Mouse (Mus musculus) neutrophil, adult 59 days (primary cell): ENCODE measurements around the gene Alg5. TPM values are rescaled to one million over a fixed set of nuclear protein-coding genes. Genes with fewer than 3 reads are reported as not detected.

Experiments used
- total RNA-seq, 2 experiments: library from RNA; stranded (reverse); gene quantifications; 1 replicate in 1 of 2; 2 replicates in 1 of 2; pipeline ENCODE4 v1.2.4; 2023

Gene Alg5
- total RNA-seq, result 10 to 100 TPM; 11.5 to 13.0 TPM

GRCm38 (mm10) chr3:54735247-54736046 is at the start of gene Alg5, which contains the start of gene Exosc8:
Alg5 (plus strand) TSS chr3:54735539.
Exosc8 (minus strand) TSS chr3:54735393.

GRCm38 (mm10) chr3:54692202-54693055 is 42.9 kb upstream of the Alg5 start, which contains the start of gene Supt20:
Supt20 (plus strand) TSS chr3:54692807.

GRCm38 (mm10) chr3:54714253-54714652 is 21.1 kb upstream of the Alg5 start, which contains the start of gene Gm21958:
Gm21958 (minus strand) TSS chr3:54714353.

GRCm38 (mm10) chr3:54755145-54756041 is 20.1 kb downstream of the Alg5 start, which contains the start of gene Smad9:
Smad9 (plus strand) TSS chr3:54755582.

Other genes with a start within 250 kb of the Alg5 start
- gene Supt20, start 42.7 kb upstream of the Alg5 start, total RNA-seq, result 100 to 1,000 TPM in 1 of 2 experiments, 10 to 100 TPM in 1; 97.2 to 105 TPM
- gene Gm21958, start 21.2 kb upstream of the Alg5 start, total RNA-seq, result not detected
- 10 to 100 TPM; 42.4 to 53.5 TPM for gene Exosc8, start 146 bp upstream of the Alg5 start, total RNA-seq
- not detected for gene Smad9, start 20.0 kb downstream of the Alg5 start, total RNA-seq
- 10 to 100 TPM; 21.5 to 28.3 TPM for gene Rfxap, start 72.3 kb downstream of the Alg5 start, total RNA-seq
- gene Sertm1, start 180.3 kb downstream of the Alg5 start, total RNA-seq, result not detected